Mouse (Mus musculus): Measurements from ENCODE around the gene Palm3.
A peak's percentile ranks its signal among the peaks of the same experiment; 100 is the strongest.

The Palm3 gene

GRCm38 (mm10) chr8:84066291-84066930, 45.1 kb downstream of the Palm3 start, which contains the start of gene Rfx1:
TSS of gene Rfx1 (plus strand) at chr8:84066834.
- peak; percentile 100 for DNase-seq (ENCODE audit: low read depth)

- DNase-seq (ENCODE audit: low read depth): peak; percentile 97
Measured at GRCm38 (mm10) chr8:84067047-84067573, 45.8 kb downstream of the Palm3 start.

- DNase-seq (ENCODE audit: low read depth): no peak
Measured at GRCm38 (mm10) chr8:84067911-84068310, 46.6 kb downstream of the Palm3 start.

- peak; percentile 56 for DNase-seq (ENCODE audit: low read depth)
Measured at GRCm38 (mm10) chr8:84068316-84069035, 47.2 kb downstream of the Palm3 start.

GRCm38 (mm10) chr8:84069169-84069568, 47.9 kb downstream of the Palm3 start:
- no peak for DNase-seq (ENCODE audit: low read depth)

- no peak for DNase-seq (ENCODE audit: low read depth)
Measured at GRCm38 (mm10) chr8:84069750-84070149, 48.5 kb downstream of the Palm3 start.

GRCm38 (mm10) chr8:84070241-84070640, 49.0 kb downstream of the Palm3 start:
- no peak for DNase-seq (ENCODE audit: low read depth)

GRCm38 (mm10) chr8:84070667-84071066, 49.4 kb downstream of the Palm3 start:
- no peak for DNase-seq (ENCODE audit: low read depth)

GRCm38 (mm10) chr8:84071921-84072320, 50.6 kb downstream of the Palm3 start:
- DNase-seq (ENCODE audit: low read depth): no peak

- no peak for DNase-seq (ENCODE audit: low read depth)
Measured at GRCm38 (mm10) chr8:84072321-84072720, 51.0 kb downstream of the Palm3 start.

- peak; percentile 92 for DNase-seq (ENCODE audit: low read depth)
Measured at GRCm38 (mm10) chr8:84073230-84073976, 52.1 kb downstream of the Palm3 start.

GRCm38 (mm10) chr8:84076412-84076811, 55.1 kb downstream of the Palm3 start:
- DNase-seq (ENCODE audit: low read depth): no peak

- no peak for DNase-seq (ENCODE audit: low read depth)
Measured at GRCm38 (mm10) chr8:84076849-84077248, 55.6 kb downstream of the Palm3 start.

- no peak for DNase-seq (ENCODE audit: low read depth)
Measured at GRCm38 (mm10) chr8:84079206-84079605, 57.9 kb downstream of the Palm3 start.
